Mouse (Mus musculus) midbrain, embryonic 12.5 days (tissue): Measurements from ENCODE around the gene Zfp551. TPM values are rescaled to one million over a fixed set of nuclear protein-coding genes. Genes with fewer than 3 reads are reported as not detected.

Experiments
- ATAC-seq: fragments of 200-750 bp; cut with Nextera tagmentation; 2 replicates; pipeline ENCODE4 v1.8.0; 2017; ENCODE audit warnings: low read depth, moderate TSS enrichment, moderate library complexity; ENCODE audit not compliant: low FRiP score
- H3K27ac ChIP-seq: fragments of 300-500 bp; sonication (generic); replicated peaks from 2 replicates; pipeline ENCODE4 v1.5.1; 2016; ENCODE audit warnings: mild to moderate bottlenecking
- H3K27me3 ChIP-seq: fragments of 300-500 bp; sonication (generic); 2 replicates; pipeline ENCODE4 v1.6.1; 2016; ENCODE audit warnings: mild to moderate bottlenecking
- H3K36me3 ChIP-seq: fragments of 300-500 bp; sonication (generic); 2 replicates; pipeline ENCODE4 v1.6.1; 2016
- H3K4me1 ChIP-seq: fragments of 300-500 bp; sonication (generic); 2 replicates; pipeline ENCODE4 v1.6.1; 2016
- H3K4me2 ChIP-seq: fragments of 300-500 bp; sonication (generic); replicated peaks from 2 replicates; pipeline ENCODE4 v1.6.1; 2016; ENCODE audit warnings: mild to moderate bottlenecking, moderate library complexity
- H3K4me3 ChIP-seq: fragments of 300-500 bp; sonication (generic); 2 replicates; pipeline ENCODE4 v1.5.1; 2016; ENCODE audit warnings: mild to moderate bottlenecking
- H3K9ac ChIP-seq: fragments of 300-500 bp; sonication (generic); replicated peaks from 2 replicates; pipeline ENCODE4 v1.6.1; 2016; ENCODE audit warnings: mild to moderate bottlenecking, moderate library complexity
- H3K9me3 ChIP-seq: fragments of 300-500 bp; sonication (generic); 2 replicates; pipeline ENCODE4 v1.6.1; 2016; ENCODE audit warnings: mild to moderate bottlenecking
- WGBS: fragments of 180-500 bp; shearing (Covaris S2); methylation state at CpG from one replicate; pipeline ENCODE4 v1.1.7; 2016; 5-methylcytosine and 5-hydroxymethylcytosine counted together
- polyA plus RNA-seq: library from polyadenylated mRNA; unstranded; fragments of >200 nt; fragmentation: Nextera tagmentation; extraction: Ambion mirVana; gene quantifications from 2 replicates; pipeline ENCODE4 v1.2.1, GENCODE M21; 2016

Gene Zfp551
- polyA plus RNA-seq: 5.3 and 5.4 TPM in 2 replicates

DNA sequence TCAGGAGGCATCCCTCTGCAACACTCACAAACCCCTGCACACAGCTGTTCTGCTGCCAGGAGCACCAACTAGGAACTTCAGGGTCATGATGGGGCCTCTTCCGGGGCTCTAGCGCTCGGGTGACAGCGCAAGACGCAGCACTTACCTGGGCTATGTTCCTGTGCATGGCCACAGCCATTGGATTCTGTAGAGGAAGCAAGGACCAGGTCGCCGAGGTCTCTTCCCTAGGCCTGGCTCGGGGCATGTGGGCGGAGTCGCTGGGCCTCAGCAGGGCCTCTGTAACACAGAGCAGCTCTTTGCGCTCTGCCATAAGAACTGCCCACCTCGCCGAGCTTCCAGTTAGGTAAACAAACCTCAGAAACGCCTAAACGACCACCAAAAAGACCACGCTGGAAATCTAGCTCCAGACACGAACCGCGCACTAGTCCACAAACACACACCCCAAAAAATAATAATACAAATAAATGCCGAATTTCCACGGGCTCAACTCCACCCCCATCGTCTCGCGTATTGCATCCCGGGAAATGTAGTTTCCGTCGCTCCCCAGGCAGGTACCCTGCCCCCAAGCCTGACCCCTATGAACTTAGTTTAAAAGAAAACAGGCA lies at the start of gene Zfp551:
TSS of gene Zfp551 (minus strand) at position 507 of the 605 bp plus-strand sequence.
- under 1% methylated on average over 27 of the region's 27 CpGs for whole genome bisulfite sequencing

DNA sequence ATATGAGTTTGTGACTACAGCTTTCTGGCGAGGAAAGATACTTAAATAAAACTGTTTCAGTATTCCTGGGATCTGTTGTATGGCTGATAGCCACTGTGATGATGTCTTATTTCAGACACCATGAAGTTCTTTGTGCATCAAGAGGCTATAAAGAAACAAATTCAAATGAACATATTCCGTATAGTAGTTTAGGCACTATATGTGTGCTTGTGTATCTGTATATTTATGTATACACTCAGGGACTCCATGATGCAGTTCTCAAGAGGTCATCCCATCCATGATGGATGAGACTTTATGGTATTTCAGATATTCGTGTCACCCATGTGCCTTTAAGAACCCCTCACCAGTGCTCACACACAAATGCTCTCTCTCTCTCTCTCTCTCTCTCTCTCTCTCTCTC lies 304 bp upstream of the Zfp551 start:
- H3K4me3 ChIP-seq: peak overlapping the region; percentile 61; the same call in 1 of the 2 replicates
- 59% methylated on average over 3 of the region's 3 CpGs for WGBS
- H3K36me3 ChIP-seq: peaks cover 13% of the 10 kb centered on the region; the same call in 1 of the 2 replicates
- peak overlapping the region; percentile 68; the same call in 1 of the 2 replicates for H3K4me2 ChIP-seq
- no peak overlapping the region for H3K9ac ChIP-seq
- no peaks in the 10 kb centered on the region for H3K9me3 ChIP-seq
- no peaks in the 10 kb centered on the region for H3K27me3 ChIP-seq
- peaks cover 11% of the 10 kb centered on the region for H3K4me1 ChIP-seq
- peak; percentile 47 for ATAC-seq
- H3K27ac ChIP-seq: no peak overlapping the region

More for the DNA sequence above, at the start of gene Zfp551:
- ATAC-seq: peak; percentile 94
- H3K36me3 ChIP-seq: peaks cover 13% of the 10 kb centered on the region; the same call in 1 of the 2 replicates
- H3K4me1 ChIP-seq: peaks cover 11% of the 10 kb centered on the region
- H3K9ac ChIP-seq: peak within 1 kb of the TSS; percentile 74
- H3K4me2 ChIP-seq: peak within 1 kb of the TSS; percentile 68
- H3K4me3 ChIP-seq: peak within 1 kb of the TSS; percentile 61
- no peaks in the 10 kb centered on the region for H3K27me3 ChIP-seq
- H3K27ac ChIP-seq: no peak within 1 kb of the TSS
- H3K9me3 ChIP-seq: no peaks in the 10 kb centered on the region

GRCm38 (mm10) chr7:12421741-12422140 lies 810 bp downstream of the Zfp551 start:
- peak overlapping the region; percentile 74 for H3K9ac ChIP-seq
- no peaks in the 10 kb centered on the region for H3K27me3 ChIP-seq
- no peaks in the 10 kb centered on the region for H3K9me3 ChIP-seq
- peak overlapping the region; percentile 61 for H3K4me3 ChIP-seq
- peaks cover 11% of the 10 kb centered on the region for H3K4me1 ChIP-seq
- peaks cover 17% of the 10 kb centered on the region for H3K36me3 ChIP-seq
- peak overlapping the region; percentile 68 for H3K4me2 ChIP-seq
- WGBS: 60% methylated on average over 5 of the region's 5 CpGs
- no peak overlapping the region for H3K27ac ChIP-seq
- 0 out of 2 replicates have a peak, but pooled peaks have one; percentile 27 for ATAC-seq

DNA sequence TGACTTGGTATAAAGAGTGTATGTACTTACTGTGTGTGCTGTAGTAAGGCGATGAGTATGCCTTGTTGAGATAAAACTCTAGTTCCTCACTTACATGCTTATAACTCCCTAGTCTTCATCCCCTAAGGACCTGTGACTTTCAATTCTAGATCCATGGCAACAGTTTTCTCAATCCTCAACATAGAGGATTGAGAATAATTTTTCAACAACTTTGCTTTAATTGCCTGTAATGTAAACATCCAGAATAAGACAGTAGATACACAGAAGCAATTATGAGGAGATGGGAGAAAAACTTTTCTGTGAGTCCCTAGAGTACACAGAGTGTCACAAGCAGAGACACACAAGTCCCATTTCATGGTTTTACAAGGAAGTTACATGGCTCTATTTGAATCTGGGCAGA lies 53.4 kb downstream of the Zfp551 start, which contains the start of gene Vmn1r84:
TSS of gene Vmn1r84 (minus strand) at position 101 of the 400 bp plus-strand sequence.
- Histone ChIP-seq H3K4me2 (no peak within 1 kb of the TSS), H3K36me3 (no peaks in the 10 kb centered on the region), H3K27me3 (no peaks in the 10 kb centered on the region), H3K27ac (no peak within 1 kb of the TSS), H3K9ac (no peak within 1 kb of the TSS), H3K4me1 (no peaks in the 10 kb centered on the region), H3K4me3 (no peak within 1 kb of the TSS), H3K9me3 (0 out of 2 replicates have a peak, but pooled peaks cover 6% of the 10 kb centered on the region)
- WGBS: 48% methylated on average over 1 of the region's 1 CpGs
- ATAC-seq: no peak

Other genes with a start within 250 kb of the Zfp551 start
- gene Vmn1r80, start 233.5 kb downstream of the Zfp551 start, polyA plus RNA-seq: not detected in 2 replicates
- not detected in 2 replicates for gene Vmn1r81, start 154.5 kb downstream of the Zfp551 start, polyA plus RNA-seq
- not detected in 2 replicates for gene Vmn1r82, start 122.3 kb downstream of the Zfp551 start, polyA plus RNA-seq
- gene Vmn1r83, start 93.3 kb downstream of the Zfp551 start, polyA plus RNA-seq: 0.06 TPM in 1 of 2 replicates, not detected in the other
- not detected in 2 replicates for gene Vmn1r84, start 53.5 kb downstream of the Zfp551 start, polyA plus RNA-seq
- gene Zfp606, start 55.5 kb upstream of the Zfp551 start, polyA plus RNA-seq: 59.5 and 61.2 TPM in 2 replicates
- not detected in 2 replicates for gene 2900092C05Rik, start 89.8 kb upstream of the Zfp551 start, polyA plus RNA-seq
- 0.01 TPM in 1 of 2 replicates, not detected in the other for gene Vmn2r53, start 186.0 kb upstream of the Zfp551 start, polyA plus RNA-seq
- not detected in 2 replicates for gene Vmn2r54, start 217.6 kb upstream of the Zfp551 start, polyA plus RNA-seq